Mouse (Mus musculus): ENCODE measurements around the gene Fam178b. TPM values are rescaled to one million over a fixed set of nuclear protein-coding genes. Genes with fewer than 3 reads are reported as not detected.

Fam178b gene
- polyA plus RNA-seq, 1 experiment from 2014 or later = 0.30 TPM

- H3K9me3 ChIP-seq (ENCODE audit: control insufficient read depth, low read length) = no peaks in the 10 kb centered on the region
- peak overlapping the region; percentile 49; the same call in 1 of the 2 replicates for H3K27ac ChIP-seq (ENCODE audit: low read depth, low read length)
These were observed 25.6 kb upstream of the Fam178b start for GRCm38 (mm10) chr1:36708626-36709025.

GRCm38 (mm10) chr1:36707797-36708196 lies 24.8 kb upstream of the Fam178b start:
- ATAC-seq (replicated peaks; ENCODE audit: low FRiP score) = no peak
- H3K4me2 ChIP-seq = peak overlapping the region; percentile 90; the same call in 1 of the 2 replicates
- WGBS = 80% methylated on average over 3 of the region's 3 CpGs
- no peaks in the 10 kb centered on the region for H3K27me3 ChIP-seq (replicated peaks; ENCODE audit: control insufficient read depth, insufficient read depth, low read length)
- H3K36me3 ChIP-seq (ENCODE audit: control insufficient read depth, insufficient read depth, low read length) = peaks cover 37% of the 10 kb centered on the region
- H3K9ac ChIP-seq (ENCODE audit: low read depth, low read length) = no peak overlapping the region
- H3K9me3 ChIP-seq (ENCODE audit: control insufficient read depth, low read length) = no peaks in the 10 kb centered on the region
- H3K4me1 ChIP-seq (replicated peaks; ENCODE audit: control insufficient read depth, insufficient read depth, low read length) = peaks cover 13% of the 10 kb centered on the region
- H3K4me3 ChIP-seq (ENCODE audit: low read depth, low read length) = 0 out of 2 replicates have a peak overlapping the region, but pooled peaks have one; percentile 8
- no peak overlapping the region for H3K27ac ChIP-seq (ENCODE audit: low read depth, low read length)
- no peak for DNase-seq (ENCODE audit: low spot score)

More at GRCm38 (mm10) chr1:36708626-36709025, 25.6 kb upstream of the Fam178b start:
- ATAC-seq (replicated peaks; ENCODE audit: low FRiP score) (no peak), DNase-seq (ENCODE audit: low spot score) (no peak)
- Histone ChIP-seq H3K27me3 (replicated peaks; ENCODE audit: control insufficient read depth, insufficient read depth, low read length) (no peaks in the 10 kb centered on the region), H3K36me3 (ENCODE audit: control insufficient read depth, insufficient read depth, low read length) (peaks cover 30% of the 10 kb centered on the region), H3K9ac (ENCODE audit: low read depth, low read length) (peak overlapping the region; percentile 74), H3K4me1 (replicated peaks; ENCODE audit: control insufficient read depth, insufficient read depth, low read length) (peaks cover 13% of the 10 kb centered on the region), H3K4me3 (ENCODE audit: low read depth, low read length) (peak overlapping the region; percentile 72), H3K4me2 (peak overlapping the region; percentile 90)
- WGBS = 94% methylated on average over 1 of the region's 1 CpGs

GRCm38 (mm10) chr1:36707166-36707565 lies 24.2 kb upstream of the Fam178b start:
- DNase-seq (ENCODE audit: low spot score) (no peak), ATAC-seq (replicated peaks; ENCODE audit: low FRiP score) (no peak)
- Histone ChIP-seq H3K36me3 (ENCODE audit: control insufficient read depth, insufficient read depth, low read length) (peaks cover 43% of the 10 kb centered on the region), H3K4me1 (replicated peaks; ENCODE audit: control insufficient read depth, insufficient read depth, low read length) (peaks cover 13% of the 10 kb centered on the region), H3K4me3 (ENCODE audit: low read depth, low read length) (no peak overlapping the region), H3K9me3 (ENCODE audit: control insufficient read depth, low read length) (no peaks in the 10 kb centered on the region), H3K4me2 (no peak overlapping the region), H3K9ac (ENCODE audit: low read depth, low read length) (no peak overlapping the region), H3K27me3 (replicated peaks; ENCODE audit: control insufficient read depth, insufficient read depth, low read length) (no peaks in the 10 kb centered on the region), H3K27ac (ENCODE audit: low read depth, low read length) (no peak overlapping the region)
- 83% methylated on average over 2 of the region's 2 CpGs for WGBS

- peaks cover 7% of the 10 kb centered on the region for H3K4me1 ChIP-seq (replicated peaks; ENCODE audit: control insufficient read depth, insufficient read depth, low read length)
- no peak overlapping the region for H3K9ac ChIP-seq (ENCODE audit: low read depth, low read length)
- no peaks in the 10 kb centered on the region for H3K9me3 ChIP-seq (ENCODE audit: control insufficient read depth, low read length)
- H3K36me3 ChIP-seq (ENCODE audit: control insufficient read depth, insufficient read depth, low read length) = peaks cover 25% of the 10 kb centered on the region
- DNase-seq (ENCODE audit: low spot score) (no peak), ATAC-seq (replicated peaks; ENCODE audit: low FRiP score) (no peak)
- no peak overlapping the region for H3K4me3 ChIP-seq (ENCODE audit: low read depth, low read length)
- no peak overlapping the region for H3K4me2 ChIP-seq
- H3K27ac ChIP-seq (ENCODE audit: low read depth, low read length) = no peak overlapping the region
- no peaks in the 10 kb centered on the region for H3K27me3 ChIP-seq (replicated peaks; ENCODE audit: control insufficient read depth, insufficient read depth, low read length)
- 79% methylated on average over 5 of the region's 5 CpGs for WGBS
These were observed 14.0 kb upstream of the Fam178b start for GRCm38 (mm10) chr1:36697030-36697429.

- no peak overlapping the region for H3K9ac ChIP-seq (ENCODE audit: low read depth, low read length)
- no peaks in the 10 kb centered on the region for H3K9me3 ChIP-seq (ENCODE audit: control insufficient read depth, low read length)
- 68% methylated on average over 6 of the region's 6 CpGs for WGBS
- ATAC-seq (replicated peaks; ENCODE audit: low FRiP score) (no peak), DNase-seq (ENCODE audit: low spot score) (no peak)
- H3K4me1 ChIP-seq (replicated peaks; ENCODE audit: control insufficient read depth, insufficient read depth, low read length) = peaks cover 7% of the 10 kb centered on the region
- H3K27ac ChIP-seq (ENCODE audit: low read depth, low read length) = no peak overlapping the region
- no peak overlapping the region for H3K4me3 ChIP-seq (ENCODE audit: low read depth, low read length)
- no peaks in the 10 kb centered on the region for H3K27me3 ChIP-seq (replicated peaks; ENCODE audit: control insufficient read depth, insufficient read depth, low read length)
- H3K4me2 ChIP-seq = no peak overlapping the region
- peaks cover 19% of the 10 kb centered on the region for H3K36me3 ChIP-seq (ENCODE audit: control insufficient read depth, insufficient read depth, low read length)
These were observed 13.4 kb upstream of the Fam178b start for GRCm38 (mm10) chr1:36696411-36696810.

- WGBS = 81% methylated on average over 6 of the region's 6 CpGs
- no peaks in the 10 kb centered on the region for H3K27me3 ChIP-seq (replicated peaks; ENCODE audit: control insufficient read depth, insufficient read depth, low read length)
- H3K4me3 ChIP-seq (ENCODE audit: low read depth, low read length) = no peak overlapping the region
- H3K4me2 ChIP-seq = no peak overlapping the region
- no peak overlapping the region for H3K27ac ChIP-seq (ENCODE audit: low read depth, low read length)
- DNase-seq (ENCODE audit: low spot score) (no peak), ATAC-seq (replicated peaks; ENCODE audit: low FRiP score) (no peak)
- peaks cover 12% of the 10 kb centered on the region for H3K36me3 ChIP-seq (ENCODE audit: control insufficient read depth, insufficient read depth, low read length)
- no peaks in the 10 kb centered on the region for H3K9me3 ChIP-seq (ENCODE audit: control insufficient read depth, low read length)
- H3K9ac ChIP-seq (ENCODE audit: low read depth, low read length) = no peak overlapping the region
- peaks cover 7% of the 10 kb centered on the region for H3K4me1 ChIP-seq (replicated peaks; ENCODE audit: control insufficient read depth, insufficient read depth, low read length)
These were observed 11.9 kb upstream of the Fam178b start for GRCm38 (mm10) chr1:36694871-36695270.

- Histone ChIP-seq H3K9me3 (ENCODE audit: control insufficient read depth, low read length) (no peaks in the 10 kb centered on the region), H3K4me1 (replicated peaks; ENCODE audit: control insufficient read depth, insufficient read depth, low read length) (peaks cover 7% of the 10 kb centered on the region), H3K27ac (ENCODE audit: low read depth, low read length) (peak within 1 kb of the TSS; percentile 66; the same call in 1 of the 2 replicates), H3K36me3 (ENCODE audit: control insufficient read depth, insufficient read depth, low read length) (peaks cover 9% of the 10 kb centered on the region), H3K9ac (ENCODE audit: low read depth, low read length) (peak within 1 kb of the TSS; percentile 90), H3K4me2 (peak within 1 kb of the TSS; percentile 93), H3K27me3 (replicated peaks; ENCODE audit: control insufficient read depth, insufficient read depth, low read length) (no peaks in the 10 kb centered on the region), H3K4me3 (ENCODE audit: low read depth, low read length) (peak within 1 kb of the TSS; percentile 93)
- WGBS = under 1% methylated on average over 65 of the region's 68 CpGs
- peak; percentile 97 for DNase-seq (ENCODE audit: low spot score)
- peak; percentile 95 for ATAC-seq (replicated peaks; ENCODE audit: low FRiP score)
These were observed 8.5 kb upstream of the Fam178b start, which contains the start of gene Cox5b for GRCm38 (mm10) chr1:36691271-36692155. Gene Cox5b (plus strand): TSS chr1:36691449.

- 61% methylated on average over 11 of the region's 11 CpGs for WGBS
- peak overlapping the region; percentile 35; the same call in 1 of the 2 replicates for H3K27ac ChIP-seq (ENCODE audit: low read depth, low read length)
- H3K27me3 ChIP-seq (replicated peaks; ENCODE audit: control insufficient read depth, insufficient read depth, low read length) = no peaks in the 10 kb centered on the region
- peak overlapping the region; percentile 93 for H3K4me3 ChIP-seq (ENCODE audit: low read depth, low read length)
- peak overlapping the region; percentile 93 for H3K4me2 ChIP-seq
- H3K9ac ChIP-seq (ENCODE audit: low read depth, low read length) = peak overlapping the region; percentile 66
- peak; percentile 24 for ATAC-seq (replicated peaks; ENCODE audit: low FRiP score)
- peaks cover 7% of the 10 kb centered on the region for H3K4me1 ChIP-seq (replicated peaks; ENCODE audit: control insufficient read depth, insufficient read depth, low read length)
- peaks cover 9% of the 10 kb centered on the region for H3K36me3 ChIP-seq (ENCODE audit: control insufficient read depth, insufficient read depth, low read length)
- DNase-seq (ENCODE audit: low spot score) = no peak
- no peaks in the 10 kb centered on the region for H3K9me3 ChIP-seq (ENCODE audit: control insufficient read depth, low read length)
These were observed 7.8 kb upstream of the Fam178b start for GRCm38 (mm10) chr1:36690671-36691235.

Measured in liver, embryonic 11.5 days (tissue).